Mouse (Mus musculus) bone marrow macrophage, adult 2 months (primary cell): ENCODE data around the gene Galk2.

ENCODE experiments used
- CTCF ChIP-seq: IDR thresholded peaks from 2 replicates; pipeline ENCODE4 v1.5.1; 2012; ENCODE audit warnings: low read depth, mild to moderate bottlenecking, low read length, moderate library complexity
- POLR2A ChIP-seq: IDR thresholded peaks from 2 replicates; pipeline ENCODE4 v1.6.1; 2012; ENCODE audit warnings: mild to moderate bottlenecking, low read depth, low read length, borderline replicate concordance

DNA sequence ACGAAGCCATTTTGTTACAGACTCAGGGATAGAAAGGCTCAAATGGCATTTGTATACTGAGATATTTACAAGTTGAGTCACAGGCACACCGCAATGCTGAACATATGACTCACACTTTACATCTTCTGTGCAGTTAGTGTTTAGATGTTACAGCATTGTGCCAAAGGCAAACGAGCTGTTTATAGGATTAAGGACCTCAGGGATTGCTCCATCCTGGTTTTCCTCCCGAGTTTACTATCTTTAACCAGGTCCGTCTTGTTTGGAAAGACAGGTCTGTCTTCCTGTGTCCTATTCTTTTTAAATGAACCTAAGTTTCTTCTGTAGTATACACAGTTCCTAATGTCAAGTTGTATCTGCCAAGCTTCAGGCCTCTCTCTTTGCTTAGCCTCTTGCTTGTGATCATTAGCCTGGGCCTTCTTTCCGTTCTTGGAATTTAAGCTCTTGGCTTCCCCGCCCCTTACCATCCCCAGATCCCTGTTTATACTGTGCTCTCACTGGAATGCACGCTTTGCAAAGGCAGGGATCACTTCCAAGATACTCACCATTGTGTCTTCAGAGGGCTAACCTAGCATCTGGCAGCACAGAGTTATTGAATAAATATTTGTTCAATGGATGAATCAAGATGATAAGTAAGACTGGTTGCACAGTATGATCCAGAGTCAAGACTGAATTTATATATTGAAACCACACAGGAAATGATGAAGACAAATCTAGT lies 172.4 kb downstream of the Galk2 start:
- TF ChIP-seq CTCF: no peak
- TF ChIP-seq POLR2A: no peak
